Mouse (Mus musculus) limb, embryonic 10.5 days (tissue): ENCODE measurements at regions not wholly inside any gene's neighbourhood (a gene's known extent, or its start where the extent isn't known, plus 50 kb on each side); places are given as distances from the start of the nearest gene placed in this dataset.

Experiments
- DNase-seq: peaks from one replicate; pipeline ENCODE4 v3.0.0-alpha.2; 2017; ENCODE audit warnings: low spot score
- H3K27ac ChIP-seq: fragments of 300-500 bp; sonication (generic); 2 replicates; pipeline ENCODE4 v1.5.1; 2016; ENCODE audit warnings: mild to moderate bottlenecking
- H3K27me3 ChIP-seq: fragments of 300-500 bp; sonication (generic); 2 replicates; pipeline ENCODE4 v1.6.1; 2016; ENCODE audit warnings: low read depth, mild to moderate bottlenecking; ENCODE audit not compliant: poor library complexity, severe bottlenecking
- H3K36me3 ChIP-seq: fragments of 300-500 bp; sonication (generic); 2 replicates; pipeline ENCODE4 v1.6.1; 2016; ENCODE audit warnings: mild to moderate bottlenecking, moderate library complexity
- H3K4me1 ChIP-seq: fragments of 300-500 bp; sonication (generic); 2 replicates; pipeline ENCODE4 v1.6.1; 2016
- H3K4me3 ChIP-seq: fragments of 300-500 bp; sonication (generic); 2 replicates; pipeline ENCODE4 v1.5.1; 2016; ENCODE audit warnings: mild to moderate bottlenecking, moderate library complexity
- H3K9me3 ChIP-seq: fragments of 300-500 bp; sonication (generic); replicated peaks from 2 replicates; pipeline ENCODE4 v1.6.1; 2016; ENCODE audit warnings: mild to moderate bottlenecking
- WGBS: fragments of 180-500 bp; shearing (Covaris S2); methylation state at CpG from one replicate; pipeline ENCODE4 v1.1.7; 2016; 5-methylcytosine and 5-hydroxymethylcytosine counted together

GRCm38 (mm10) chr12:32307280-32308006 is 71.1 kb upstream of the Ccdc71l start:
- Histone ChIP-seq H3K36me3 (no peaks in the 10 kb centered on the region), H3K9me3 (no peaks in the 10 kb centered on the region), H3K4me1 (no peaks in the 10 kb centered on the region), H3K27ac (no peak overlapping the region), H3K4me3 (no peak overlapping the region), H3K27me3 (no peaks in the 10 kb centered on the region)
- WGBS, result 86% methylated on average over 9 of the region's 9 CpGs
- no peak for DNase-seq

GRCm38 (mm10) chr12:32315099-32315783 is 63.3 kb upstream of the Ccdc71l start:
- H3K27me3 ChIP-seq, result no peaks in the 10 kb centered on the region
- no peak overlapping the region for H3K27ac ChIP-seq
- 95% methylated on average over 1 of the region's 1 CpGs for WGBS
- no peaks in the 10 kb centered on the region for H3K36me3 ChIP-seq
- no peak for DNase-seq
- H3K9me3 ChIP-seq, result no peaks in the 10 kb centered on the region
- H3K4me1 ChIP-seq, result no peaks in the 10 kb centered on the region
- no peak overlapping the region for H3K4me3 ChIP-seq
